Mouse (Mus musculus) erythroblast, embryonic 14.5 days (primary cell): Measurements from ENCODE around the gene Apbb2. TPM values are rescaled to one million over a fixed set of nuclear protein-coding genes. Genes with fewer than 3 reads are reported as not detected.

Source experiments
- H3K27me3 ChIP-seq: 2 replicates; pipeline ENCODE4 v1.6.1; 2012; ENCODE audit warnings: inconsistent platforms; ENCODE audit not compliant: control insufficient read depth
- H3K36me3 ChIP-seq: 2 replicates; pipeline ENCODE4 v1.6.1; 2012; ENCODE audit warnings: mild to moderate bottlenecking, inconsistent platforms; ENCODE audit not compliant: control insufficient read depth
- H3K4me1 ChIP-seq: 2 replicates; pipeline ENCODE4 v1.6.1; 2012; ENCODE audit warnings: inconsistent platforms; ENCODE audit not compliant: control insufficient read depth
- H3K4me3 ChIP-seq: replicated peaks from 2 replicates; pipeline ENCODE3; 2012; ENCODE audit warnings: moderate library complexity, mild to moderate bottlenecking, inconsistent platforms
- H3K9me3 ChIP-seq: 2 replicates; pipeline ENCODE4 v1.6.1; 2012; ENCODE audit warnings: low read length, inconsistent platforms, mixed read lengths; ENCODE audit not compliant: control insufficient read depth
- GATA1 ChIP-seq: IDR thresholded peaks from 2 replicates; pipeline ENCODE4 v1.6.1; 2012; ENCODE audit warnings: low read length, inconsistent platforms, mixed read lengths
- TAL1 ChIP-seq: IDR thresholded peaks from 3 replicates; pipeline ENCODE4 v1.6.1; 2012; ENCODE audit warnings: low read length, inconsistent platforms, mixed read lengths
- polyA plus RNA-seq: library from polyadenylated mRNA; stranded (reverse); fragments of >175 nt; gene quantifications from 2 replicates; pipeline ENCODE4 v1.2.3, GENCODE M21; 2012

Gene Apbb2
- polyA plus RNA-seq, 1 experiment = 0.06 TPM

DNA sequence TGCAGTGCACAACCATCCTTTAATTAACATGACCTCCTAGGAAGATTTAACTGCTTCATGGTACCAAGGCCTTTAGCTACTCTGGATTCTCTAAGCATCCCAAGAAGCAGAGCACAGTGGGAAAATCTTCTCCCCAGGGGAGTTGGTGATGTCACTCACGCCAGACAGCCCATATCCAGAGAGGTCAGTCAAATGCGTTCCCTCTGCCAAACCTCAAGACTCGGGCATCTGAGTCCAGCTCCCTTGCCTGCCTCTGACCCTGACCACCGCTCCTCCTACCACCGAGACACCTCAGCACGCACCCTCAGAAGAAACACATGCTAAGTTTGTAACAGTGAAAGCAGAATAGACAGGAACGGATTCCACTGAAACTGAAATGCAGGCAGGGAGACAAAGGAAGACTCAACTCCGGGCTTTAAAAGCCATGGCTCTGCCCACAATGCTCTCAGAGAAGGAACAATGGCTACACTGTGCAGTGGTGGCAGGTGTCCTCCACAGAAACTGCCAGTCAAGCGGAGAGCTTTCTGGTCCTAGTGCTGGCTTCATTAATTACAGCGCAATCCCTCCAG, 72.9 kb downstream of the Apbb2 start:
- H3K27me3 ChIP-seq = no peaks in the 10 kb centered on the region
- H3K36me3 ChIP-seq = no peaks in the 10 kb centered on the region
- TF ChIP-seq GATA1 (no peak), TAL1 (no peak)
- no peaks in the 10 kb centered on the region for H3K4me1 ChIP-seq
- H3K9me3 ChIP-seq = peaks cover 11% of the 10 kb centered on the region
- H3K4me3 ChIP-seq = no peak overlapping the region

DNA sequence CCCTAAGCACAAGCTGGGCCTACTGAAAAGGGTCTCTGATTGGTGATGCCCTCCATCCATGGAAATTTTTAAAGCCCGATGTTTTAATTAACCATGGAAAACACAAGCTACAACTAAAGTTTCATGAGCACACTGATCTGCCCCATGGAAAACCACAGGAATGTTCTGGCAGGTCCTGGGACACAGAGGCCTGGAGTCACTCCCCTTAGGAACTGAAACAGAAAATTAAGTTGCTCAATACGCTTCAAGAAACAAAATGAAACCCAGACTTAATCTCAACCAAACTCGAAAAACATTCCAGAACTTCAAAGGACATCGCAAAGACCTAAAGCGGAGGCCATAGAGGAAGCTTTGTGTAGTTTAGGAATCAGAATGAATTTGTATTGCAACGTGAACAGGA, 74.8 kb downstream of the Apbb2 start:
- Histone ChIP-seq H3K4me3 (no peak overlapping the region), H3K36me3 (no peaks in the 10 kb centered on the region), H3K9me3 (peaks cover 8% of the 10 kb centered on the region), H3K27me3 (no peaks in the 10 kb centered on the region), H3K4me1 (no peaks in the 10 kb centered on the region)
- no peak for TF ChIP-seq GATA1
- TF ChIP-seq TAL1 = no peak

DNA sequence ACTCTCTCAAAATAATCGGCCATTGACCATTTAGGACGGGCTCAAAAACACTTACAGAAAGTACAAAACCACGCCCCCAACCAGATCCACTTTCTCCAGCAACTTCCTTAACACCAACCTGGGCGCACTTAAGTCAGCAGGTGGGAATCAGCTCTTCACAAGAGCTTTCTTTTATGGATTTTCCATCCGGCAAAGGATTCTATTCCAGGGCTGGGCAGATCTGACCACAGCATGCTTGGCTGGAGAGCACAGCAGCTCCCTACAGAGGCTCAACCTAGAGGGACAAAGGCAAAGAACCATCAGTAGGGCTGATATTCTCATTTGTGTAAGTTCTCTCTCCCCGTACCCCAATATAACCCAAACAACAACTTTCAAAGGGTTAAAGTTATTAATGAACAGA, 75.2 kb downstream of the Apbb2 start:
- Histone ChIP-seq H3K36me3 (no peaks in the 10 kb centered on the region), H3K4me3 (no peak overlapping the region), H3K4me1 (no peaks in the 10 kb centered on the region), H3K27me3 (no peaks in the 10 kb centered on the region), H3K9me3 (peaks cover 6% of the 10 kb centered on the region)
- no peak for TF ChIP-seq TAL1
- no peak for TF ChIP-seq GATA1

DNA sequence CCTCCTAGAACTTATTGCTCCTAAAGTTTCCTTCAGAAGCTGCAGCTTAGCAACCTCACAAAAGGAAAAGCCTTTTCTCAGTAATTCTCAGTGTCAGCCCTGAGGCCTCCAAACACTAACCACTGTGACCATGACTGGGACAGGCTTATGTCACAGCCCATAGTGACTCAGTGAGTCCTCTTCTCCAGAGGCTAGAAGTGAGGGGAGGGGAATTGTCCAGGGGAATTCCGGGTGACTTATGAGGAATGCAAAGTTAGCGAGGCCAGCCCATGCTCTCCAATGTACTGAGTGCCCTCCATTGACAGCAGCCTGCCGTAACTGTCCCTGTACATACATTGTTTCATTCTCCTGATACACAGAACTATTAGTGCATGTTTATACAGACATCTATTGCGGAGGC, 76.1 kb downstream of the Apbb2 start:
- H3K36me3 ChIP-seq = no peaks in the 10 kb centered on the region
- no peaks in the 10 kb centered on the region for H3K27me3 ChIP-seq
- peaks cover 5% of the 10 kb centered on the region for H3K9me3 ChIP-seq
- TF ChIP-seq TAL1 = no peak
- TF ChIP-seq GATA1 = no peak
- no peak overlapping the region for H3K4me3 ChIP-seq
- no peaks in the 10 kb centered on the region for H3K4me1 ChIP-seq

DNA sequence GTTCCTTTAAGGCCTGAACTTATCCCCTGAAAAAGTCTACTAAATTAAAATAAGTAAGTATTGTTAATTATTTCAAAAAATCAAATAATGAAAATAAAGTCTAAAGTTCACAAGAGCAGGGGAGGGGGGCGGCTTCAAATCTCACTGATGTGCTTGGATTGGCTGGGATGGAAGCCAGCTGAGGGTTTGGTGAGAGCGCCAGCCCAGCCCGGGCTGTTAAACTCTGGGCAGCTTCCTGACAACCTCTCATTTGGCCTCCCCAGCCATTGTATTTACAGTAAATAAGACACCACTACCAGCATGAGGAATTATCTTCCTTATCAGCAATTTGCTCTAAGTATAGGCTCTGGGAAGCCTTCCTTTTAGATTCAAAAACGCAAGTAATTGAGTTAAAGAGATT, 77.2 kb downstream of the Apbb2 start:
- Histone ChIP-seq H3K4me1 (no peaks in the 10 kb centered on the region), H3K9me3 (no peaks in the 10 kb centered on the region; the same call in 1 of the 2 replicates), H3K4me3 (no peak overlapping the region), H3K27me3 (no peaks in the 10 kb centered on the region), H3K36me3 (no peaks in the 10 kb centered on the region)
- TF ChIP-seq GATA1 = no peak
- TF ChIP-seq TAL1 = no peak

DNA sequence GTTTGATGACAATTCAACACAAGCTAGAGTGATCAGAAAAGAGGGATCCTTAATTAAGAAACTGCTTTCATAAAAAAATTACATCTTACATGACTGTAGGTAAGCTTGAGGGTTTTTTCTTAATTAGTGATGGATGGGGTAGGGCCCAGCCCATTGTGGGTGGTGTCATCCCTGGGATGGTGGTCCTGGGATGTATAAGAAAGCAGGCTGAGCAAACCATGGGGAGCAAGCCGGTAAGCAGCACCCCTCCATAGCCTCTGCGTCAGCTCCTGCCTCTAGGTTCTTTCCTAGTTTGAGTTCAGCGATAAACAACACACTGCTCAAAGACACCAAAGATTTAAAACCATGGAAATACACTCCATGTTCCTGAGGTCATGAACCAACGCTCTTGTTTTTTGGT, 78.3 kb downstream of the Apbb2 start:
- H3K27me3 ChIP-seq = no peaks in the 10 kb centered on the region
- no peaks in the 10 kb centered on the region for H3K9me3 ChIP-seq
- H3K36me3 ChIP-seq = no peaks in the 10 kb centered on the region
- H3K4me1 ChIP-seq = no peaks in the 10 kb centered on the region
- TF ChIP-seq TAL1 (no peak), GATA1 (no peak)
- no peak overlapping the region for H3K4me3 ChIP-seq

DNA sequence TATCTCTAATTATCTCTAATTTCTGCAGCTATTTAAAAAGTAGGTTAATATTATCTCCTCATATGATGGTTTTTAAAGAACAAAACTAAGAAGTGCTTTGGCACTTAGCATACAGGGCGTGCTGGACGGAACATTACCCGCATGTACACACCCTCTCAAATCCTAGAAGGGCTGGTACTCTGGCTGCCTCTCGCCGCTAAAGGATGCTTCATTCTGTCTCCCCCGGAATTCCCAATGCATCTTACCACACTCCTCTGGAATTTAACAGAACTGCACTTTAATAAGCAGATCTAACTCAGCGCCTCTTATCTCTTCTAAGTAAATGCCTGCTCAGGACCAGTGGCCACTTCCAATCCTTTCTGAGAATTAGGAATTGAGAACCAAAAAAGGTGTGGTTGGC, 80.8 kb downstream of the Apbb2 start:
- no peaks in the 10 kb centered on the region for H3K9me3 ChIP-seq
- no peaks in the 10 kb centered on the region for H3K4me1 ChIP-seq
- H3K27me3 ChIP-seq = no peaks in the 10 kb centered on the region

DNA sequence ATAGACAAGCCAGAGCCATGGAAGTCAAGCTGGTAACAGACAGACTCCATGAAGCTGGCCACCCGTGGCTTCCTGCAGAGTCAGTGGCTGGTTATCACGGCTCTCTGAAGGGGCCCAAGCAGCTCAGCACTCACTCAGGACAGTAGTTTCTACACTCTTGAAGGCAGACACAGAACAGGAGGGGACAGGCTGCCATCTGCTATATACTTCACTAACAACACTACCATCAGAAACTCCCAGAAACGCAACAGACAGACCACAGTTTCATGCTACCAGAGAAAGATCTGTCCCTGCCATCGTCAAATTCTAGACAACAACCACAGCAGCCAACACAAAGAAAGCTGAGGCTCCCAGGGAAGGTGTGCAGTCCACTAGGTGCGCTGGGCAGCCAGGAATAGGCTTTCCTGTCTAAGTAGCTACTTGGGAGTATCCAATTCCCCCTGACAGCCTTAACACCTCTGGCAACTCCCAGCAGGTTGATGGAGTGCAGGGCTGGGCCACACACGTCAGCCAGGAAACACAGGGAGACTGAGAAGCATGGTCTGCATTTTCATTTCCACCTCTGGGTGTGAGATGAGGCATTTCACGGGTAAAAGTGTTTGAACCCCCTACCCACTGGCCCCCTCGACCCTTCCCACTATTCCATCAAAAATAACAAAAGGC, 81.8 kb downstream of the Apbb2 start:
- Histone ChIP-seq H3K9me3 (no peaks in the 10 kb centered on the region), H3K36me3 (no peaks in the 10 kb centered on the region), H3K27me3 (no peaks in the 10 kb centered on the region), H3K4me1 (no peaks in the 10 kb centered on the region), H3K4me3 (no peak overlapping the region)
- no peak for TF ChIP-seq TAL1
- no peak for TF ChIP-seq GATA1

More for the DNA sequence above, 80.8 kb downstream of the Apbb2 start:
- Histone ChIP-seq H3K4me3 (no peak overlapping the region), H3K36me3 (no peaks in the 10 kb centered on the region)
- TF ChIP-seq TAL1 = no peak
- no peak for TF ChIP-seq GATA1

DNA sequence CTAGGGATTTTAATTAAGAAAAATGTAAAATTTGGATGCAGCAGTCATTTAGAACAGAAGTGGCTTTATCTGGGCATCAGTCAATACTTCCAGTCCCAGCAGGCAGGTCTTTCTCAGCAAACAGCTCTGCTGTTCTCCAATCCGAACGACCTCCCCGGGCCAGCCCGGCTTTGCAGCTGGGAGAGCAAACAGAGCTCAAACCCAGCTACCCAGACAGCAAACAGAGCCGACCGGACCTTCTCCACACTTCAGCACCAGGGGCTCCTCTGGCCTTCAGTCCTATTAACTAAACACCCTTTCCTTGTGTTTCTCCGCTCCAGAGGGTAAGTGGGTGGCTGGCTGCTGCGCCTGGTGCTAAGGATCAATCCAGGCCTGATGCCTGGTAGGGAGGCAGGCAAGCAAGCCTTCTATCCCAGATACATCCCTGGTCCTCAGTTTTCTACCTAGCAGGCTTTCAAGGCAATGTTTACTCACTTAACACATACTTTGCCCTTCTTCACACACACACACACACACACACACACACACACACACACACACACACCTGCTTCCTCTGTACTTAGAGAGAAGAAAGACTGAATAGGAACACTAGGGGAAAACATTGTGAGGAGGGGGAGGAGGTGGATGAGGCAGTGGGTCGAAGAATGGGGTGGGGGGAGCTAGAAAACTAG, 82.9 kb downstream of the Apbb2 start:
- H3K9me3 ChIP-seq = no peaks in the 10 kb centered on the region
- H3K4me1 ChIP-seq = no peaks in the 10 kb centered on the region
- H3K36me3 ChIP-seq = no peaks in the 10 kb centered on the region
- H3K27me3 ChIP-seq = no peaks in the 10 kb centered on the region
- TF ChIP-seq GATA1 (no peak), TAL1 (no peak)
- no peak overlapping the region for H3K4me3 ChIP-seq
